Mouse (Mus musculus) brain, embryonic 14.5 days (tissue): ENCODE results near the gene Gm3336. TPM values are rescaled to one million over a fixed set of nuclear protein-coding genes. Genes with fewer than 3 reads are reported as not detected.

Experiments
- DNase-seq: peaks from one replicate; pipeline ENCODE4 v3.0.0-alpha.2; 2011; ENCODE audit warnings: low read depth
- CTCF ChIP-seq: fragments of 200-500 bp; IDR thresholded peaks from 2 replicates; pipeline ENCODE4 v1.5.1; 2012; ENCODE audit warnings: inconsistent platforms, mild to moderate bottlenecking, moderate library complexity, borderline replicate concordance; ENCODE audit not compliant: insufficient read depth, insufficient read length; ENCODE audit errors: extremely low read depth
- POLR2A ChIP-seq: fragments of 200-500 bp; IDR thresholded peaks from 2 replicates; pipeline ENCODE4 v1.6.1; 2012; ENCODE audit warnings: mild to moderate bottlenecking, inconsistent platforms, borderline replicate concordance; ENCODE audit not compliant: poor library complexity, insufficient read depth, insufficient read length, severe bottlenecking; ENCODE audit errors: extremely low read depth
- polyA plus RNA-seq: library from polyadenylated mRNA; depleted of rRNA; stranded (reverse); fragments of >200 nt; gene quantifications from 2 replicates; pipeline ENCODE4 v1.2.3, GENCODE M21; 2012

The Gm3336 gene
- polyA plus RNA-seq, 1 experiment: not detected

GRCm38 (mm10) chr8:70747211-70747890, 29.0 kb downstream of the Gm3336 start:
- TF ChIP-seq POLR2A: no peak
- no peak for TF ChIP-seq CTCF
- DNase-seq: no peak

GRCm38 (mm10) chr8:70748246-70749096, 30.1 kb downstream of the Gm3336 start:
- no peak for TF ChIP-seq POLR2A
- TF ChIP-seq CTCF: no peak
- no peak for DNase-seq

DNA sequence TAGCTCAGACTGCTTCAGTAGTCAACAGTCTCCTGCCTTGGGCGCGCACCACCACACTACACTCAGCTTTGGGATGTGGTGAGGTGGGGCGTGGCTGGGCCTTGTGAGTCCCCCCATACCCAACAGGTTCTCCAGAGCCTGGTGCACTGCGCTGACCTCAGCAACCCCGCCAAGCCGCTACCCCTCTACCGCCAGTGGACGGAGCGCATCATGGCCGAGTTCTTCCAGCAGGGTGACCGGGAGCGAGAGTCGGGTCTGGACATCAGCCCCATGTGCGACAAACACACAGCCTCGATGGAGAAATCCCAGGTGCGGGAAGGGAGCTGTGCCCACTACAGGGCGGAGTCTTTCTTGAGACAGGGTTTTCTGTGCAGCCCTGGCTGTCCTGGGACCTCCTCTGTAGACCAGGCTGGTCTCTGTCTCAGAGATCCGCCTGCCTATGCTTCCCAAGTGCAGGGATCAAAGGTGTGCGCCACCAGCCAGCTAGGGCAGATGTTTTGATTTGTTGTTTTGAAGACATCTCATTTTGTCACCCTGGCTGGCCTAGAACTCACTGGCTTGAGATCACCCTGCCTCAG, 30.8 kb downstream of the Gm3336 start:
- no peak for TF ChIP-seq CTCF
- no peak for TF ChIP-seq POLR2A
- DNase-seq: no peak

DNA sequence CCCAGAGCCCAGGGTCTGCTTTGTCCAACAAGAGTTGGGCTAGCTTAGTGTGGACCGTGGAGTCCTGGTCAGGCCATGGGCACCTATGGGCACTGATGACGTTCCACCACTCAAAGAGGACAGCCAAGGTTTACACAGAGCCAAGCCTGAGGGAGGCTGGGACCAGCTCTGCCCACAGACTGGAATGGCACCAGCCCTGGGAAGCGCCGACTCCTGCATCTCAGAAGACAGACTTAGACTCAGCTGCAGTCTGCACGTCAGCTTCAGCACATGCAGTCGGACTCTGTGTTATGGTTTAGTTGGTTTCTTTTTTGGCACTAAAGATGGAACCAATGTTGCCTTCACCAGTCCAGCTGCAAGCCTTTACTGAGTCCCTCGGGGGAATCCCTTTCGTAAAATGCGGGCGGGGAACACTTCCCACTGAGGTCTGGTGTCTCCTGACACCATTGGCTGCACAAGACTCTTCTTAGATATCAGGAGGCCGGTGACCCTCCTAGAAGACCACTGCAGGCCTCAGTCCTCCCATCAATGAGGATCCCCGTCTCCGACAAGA, 31.9 kb downstream of the Gm3336 start:
- TF ChIP-seq CTCF (no peak), POLR2A (no peak)
- no peak for DNase-seq

DNA sequence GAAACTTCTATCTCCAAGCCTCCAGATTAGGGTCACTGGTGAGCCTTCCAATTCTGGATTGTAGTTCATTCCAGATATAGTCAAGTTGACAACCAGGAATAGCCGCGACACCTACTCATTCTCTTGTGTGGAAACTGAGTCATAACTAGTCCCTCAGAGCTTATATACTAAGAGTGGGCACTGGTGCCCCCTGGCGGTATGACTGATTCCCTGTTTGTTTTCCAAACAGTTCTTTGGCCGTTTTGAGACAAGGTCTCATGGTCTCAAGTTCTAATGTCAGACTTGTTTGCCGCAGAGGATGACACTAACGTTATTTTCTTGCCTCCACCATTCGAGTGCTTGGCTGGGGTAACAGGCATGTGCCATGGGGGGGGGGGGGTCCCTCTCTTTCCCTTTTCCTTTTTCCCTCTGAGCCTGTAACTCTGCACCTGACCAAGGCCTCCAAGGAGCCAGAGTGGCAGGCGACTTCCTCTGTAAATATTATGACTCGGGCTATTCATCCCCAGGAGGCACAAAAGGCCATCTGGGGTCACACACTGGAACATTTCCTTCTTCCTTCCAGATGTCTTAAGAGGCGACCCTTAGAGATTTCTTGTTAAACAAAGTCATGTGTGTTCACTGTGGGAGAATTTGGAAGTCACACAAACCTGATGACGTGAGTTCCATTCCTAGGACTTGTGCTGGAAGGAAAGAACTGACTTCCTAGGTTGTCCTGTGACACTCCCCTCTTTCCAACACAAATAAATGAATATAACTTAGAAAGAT, 33.8 kb downstream of the Gm3336 start:
- DNase-seq: peak; percentile 71
- TF ChIP-seq POLR2A (no peak), CTCF (peak; percentile 74; the same call in 1 of the 2 replicates)

DNA sequence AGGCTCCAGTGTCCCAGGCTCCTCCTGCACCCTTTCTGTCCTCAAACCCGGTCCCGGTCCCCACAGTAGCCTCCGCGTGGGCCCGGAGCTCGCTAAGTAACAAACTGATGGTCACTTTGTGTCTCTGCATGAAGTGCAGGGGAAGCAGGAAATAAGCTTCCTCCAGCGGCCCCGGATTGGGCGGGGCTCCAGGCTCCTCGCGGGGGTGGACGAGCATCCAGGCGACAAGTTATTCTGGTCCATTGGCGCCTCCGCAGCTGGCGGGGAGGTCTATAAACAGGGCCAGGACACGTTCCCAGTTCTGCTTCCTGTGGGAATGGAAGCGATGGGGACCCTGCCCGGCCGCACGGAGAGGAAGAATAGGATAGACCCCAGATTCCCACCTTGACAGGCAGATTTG, 34.8 kb downstream of the Gm3336 start:
- DNase-seq: no peak
- TF ChIP-seq CTCF: no peak
- TF ChIP-seq POLR2A: no peak

GRCm38 (mm10) chr8:70754043-70754870, 35.9 kb downstream of the Gm3336 start, which contains the start of gene Rab3a:
Gene Rab3a (plus strand): TSS chr8:70754679.
- no peak for TF ChIP-seq CTCF
- TF ChIP-seq POLR2A: peak; percentile 59; the same call in 1 of the 2 replicates
- DNase-seq: peak; percentile 100

DNA sequence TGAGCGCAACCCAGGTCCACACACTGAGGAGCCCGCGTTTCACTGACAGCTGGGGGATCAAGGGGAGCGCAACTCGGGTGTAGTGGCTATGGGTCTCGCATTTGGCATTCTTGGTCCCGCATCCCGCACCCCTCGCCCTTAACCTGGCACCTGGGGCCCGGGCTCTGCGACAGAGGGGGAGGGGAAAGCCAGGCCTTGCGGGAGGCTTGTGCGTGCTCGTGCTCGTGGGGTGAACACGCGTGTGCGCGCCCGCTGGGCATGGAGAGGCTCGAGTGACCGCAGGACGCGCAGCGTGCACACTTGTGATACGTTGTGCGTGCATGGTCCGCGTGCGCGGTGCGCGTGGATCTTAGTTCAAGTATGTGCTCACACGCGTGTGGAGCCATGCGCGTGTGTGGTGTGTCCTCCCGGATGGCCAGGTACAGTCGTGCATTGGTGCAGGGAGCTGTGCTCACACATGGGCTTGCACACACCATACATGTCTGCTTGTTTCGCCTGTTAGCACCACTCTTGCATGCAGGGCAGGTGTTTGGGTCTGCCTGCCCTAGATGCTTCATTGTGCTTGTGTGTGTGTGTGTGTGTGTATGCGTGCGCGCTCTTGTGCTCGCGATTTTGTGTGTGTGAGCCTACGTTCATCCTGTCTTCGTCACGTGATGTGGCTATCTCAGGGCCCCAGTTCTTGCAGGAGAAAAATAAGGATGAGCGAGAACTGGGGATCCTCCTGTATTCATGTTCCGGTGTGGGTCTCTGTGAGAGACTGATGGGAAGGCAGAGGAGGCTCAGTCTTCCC, 36.7 kb downstream of the Gm3336 start:
- peak; percentile 84 for DNase-seq
- TF ChIP-seq CTCF: no peak
- TF ChIP-seq POLR2A: no peak

- DNase-seq: no peak
These were observed 37.5 kb downstream of the Gm3336 start for GRCm38 (mm10) chr8:70755661-70756475.

More at GRCm38 (mm10) chr8:70755661-70756475, 37.5 kb downstream of the Gm3336 start:
- no peak for TF ChIP-seq CTCF
- TF ChIP-seq POLR2A: no peak
